Mouse (Mus musculus): Measurements from ENCODE around the gene 4931429L15Rik.

Gene 4931429L15Rik

DNA sequence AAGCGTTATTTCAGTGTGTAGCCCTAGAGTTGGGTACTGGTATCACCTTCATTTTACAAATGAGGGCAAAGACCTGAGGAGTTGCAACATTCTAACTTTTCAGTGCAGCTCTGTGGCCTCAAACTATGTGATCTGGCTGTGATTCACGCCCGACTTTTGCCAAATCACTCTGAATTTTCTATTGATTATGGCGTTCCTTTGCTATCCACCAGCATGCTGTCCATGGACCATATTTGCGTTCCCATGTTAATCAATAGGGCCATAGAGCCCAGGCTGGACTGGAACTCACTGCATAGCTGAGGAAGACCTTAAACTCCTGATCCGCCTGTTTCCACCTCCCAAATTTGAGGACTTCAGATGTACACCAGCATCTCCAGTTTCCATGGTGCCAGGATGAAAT is 60.7 kb downstream of the 4931429L15Rik start:
- no peak for DNase-seq (ENCODE audit: low read depth, low spot score)

DNA sequence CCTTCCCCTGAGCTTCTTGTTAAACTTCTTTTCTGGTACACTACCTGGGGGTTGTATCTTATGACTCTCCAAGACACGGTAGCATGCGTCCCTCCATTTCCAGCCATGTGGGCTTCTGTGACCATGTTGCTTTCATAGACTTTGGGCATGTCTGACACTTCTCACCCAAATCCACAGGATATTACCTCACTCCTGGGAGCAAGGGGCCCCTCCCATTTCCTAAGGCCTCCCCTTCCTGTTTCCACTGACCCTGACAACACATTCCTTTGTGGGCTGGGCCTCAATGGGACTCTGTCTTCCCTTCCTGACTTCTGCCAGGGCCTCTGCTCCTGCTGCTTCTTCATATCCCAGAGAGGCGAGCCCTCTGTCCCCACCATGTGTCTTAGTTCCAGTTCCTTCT is 62.2 kb downstream of the 4931429L15Rik start:
- peak; percentile 90 for DNase-seq (ENCODE audit: low read depth, low spot score)

DNA sequence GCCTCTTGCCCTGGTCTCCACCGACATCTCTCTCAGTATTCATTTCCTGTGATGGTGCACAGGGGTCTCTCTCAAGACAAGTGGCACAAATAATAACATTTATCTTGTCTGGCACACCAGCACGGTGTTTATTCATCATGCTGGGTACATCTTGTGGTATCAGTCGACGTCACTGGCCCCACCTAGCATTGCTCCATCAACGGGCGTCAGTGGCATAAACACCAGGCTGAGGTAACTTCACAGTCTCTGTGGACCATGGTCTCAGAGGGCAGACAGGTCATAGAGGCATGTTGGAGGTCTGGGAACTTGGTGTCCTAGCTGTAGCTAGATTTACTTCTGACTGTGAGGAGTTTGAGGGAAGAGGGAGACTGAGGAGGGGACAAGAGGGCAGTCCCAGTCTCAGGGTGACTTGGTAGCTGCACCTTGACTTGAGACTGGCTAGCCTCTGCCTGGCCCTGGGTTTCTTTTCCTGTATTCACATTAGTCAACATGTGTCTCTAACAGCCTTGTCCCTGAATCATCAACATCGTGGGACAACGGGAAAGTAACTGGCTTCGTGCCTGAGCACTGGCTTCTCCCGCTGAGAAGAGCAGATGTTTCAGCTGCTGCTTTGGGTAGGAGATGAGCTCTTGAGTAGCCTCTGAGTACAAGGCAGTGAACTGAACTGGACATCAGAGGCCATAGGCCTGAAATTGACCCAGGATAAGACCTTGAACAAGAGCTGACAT is 63.0 kb downstream of the 4931429L15Rik start:
- DNase-seq (ENCODE audit: low read depth, low spot score), result no peak

DNA sequence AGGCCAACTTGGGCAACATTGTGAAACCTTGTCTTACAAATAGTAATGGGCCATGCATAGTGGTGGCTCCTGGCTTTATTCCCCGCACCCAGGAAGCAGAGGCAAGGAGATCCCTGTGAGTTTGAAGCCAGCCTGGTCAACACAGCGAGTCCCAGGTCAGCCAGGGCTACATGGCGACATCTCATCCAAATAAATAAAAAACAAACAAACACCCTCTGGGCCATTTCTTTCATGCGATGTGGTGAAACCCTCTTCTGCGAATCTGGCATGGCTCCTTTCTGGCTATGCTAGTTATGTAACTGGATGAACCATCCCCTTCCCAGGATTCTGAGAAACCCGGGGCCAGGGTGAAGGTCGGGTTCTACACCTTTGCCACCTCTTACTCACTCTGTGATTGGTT is 63.6 kb downstream of the 4931429L15Rik start:
- no peak for DNase-seq (ENCODE audit: low read depth, low spot score)

Measured in R1 (cell line).